Mouse (Mus musculus): ENCODE data around the gene Olfr1393. TPM values are rescaled to one million over a fixed set of nuclear protein-coding genes. Genes with fewer than 3 reads are reported as not detected.
"Not testable (repeated sequence)": the region's sequence is repeated elsewhere in the genome, so short reads cannot be mapped to it uniquely, and the experiment has no call there.

Olfr1393 gene
- total RNA-seq, 2 experiments from 2014 or later: 0.18 to 0.33 TPM

DNA sequence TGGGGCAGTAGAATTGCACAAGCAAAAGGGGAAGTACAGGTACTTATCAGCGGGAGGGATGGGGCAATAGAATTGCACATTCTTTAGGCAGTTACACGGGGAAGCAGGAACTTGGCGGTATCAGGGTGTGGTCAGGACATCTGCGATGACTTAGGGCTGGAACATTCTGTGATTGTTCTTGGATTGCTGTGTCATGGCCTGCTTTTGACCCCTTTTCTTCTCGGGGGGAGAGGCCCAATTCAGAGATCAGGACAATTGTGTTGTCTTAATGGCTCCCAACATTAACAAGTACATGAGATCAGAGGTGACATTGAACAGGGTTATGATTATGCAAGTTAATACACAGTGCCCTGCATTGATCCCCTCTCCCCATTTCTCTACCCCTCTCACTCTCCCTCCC lies 30.4 kb downstream of the Olfr1393 start:
- not testable (repeated sequence) for DNase-seq

- no peak for DNase-seq
Observed at GRCm38 (mm10) chr11:49322442-49322841, 44.3 kb downstream of the Olfr1393 start, which contains the start of gene Olfr1391. TSS of gene Olfr1391 (plus strand) at chr11:49322742.

DNA sequence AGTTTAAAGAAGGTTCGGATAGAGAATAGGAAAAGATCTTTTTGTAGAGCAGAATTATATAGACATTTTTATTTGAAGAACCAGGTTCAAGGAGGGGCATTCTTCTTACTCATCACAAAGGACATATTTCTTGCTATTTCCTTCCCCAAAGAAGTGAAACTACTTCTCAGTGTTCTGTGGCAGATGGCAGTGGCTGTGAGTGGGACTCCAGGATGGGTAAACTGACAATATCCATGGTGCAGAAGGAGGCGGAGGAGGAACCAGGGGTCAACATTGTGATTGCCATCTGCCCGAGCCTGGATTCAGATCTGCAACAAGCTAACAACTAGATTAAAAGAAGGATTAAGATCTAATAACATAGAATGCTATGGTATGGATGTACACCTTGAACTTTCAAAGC lies 48.6 kb downstream of the Olfr1393 start:
- no peak for DNase-seq

DNA sequence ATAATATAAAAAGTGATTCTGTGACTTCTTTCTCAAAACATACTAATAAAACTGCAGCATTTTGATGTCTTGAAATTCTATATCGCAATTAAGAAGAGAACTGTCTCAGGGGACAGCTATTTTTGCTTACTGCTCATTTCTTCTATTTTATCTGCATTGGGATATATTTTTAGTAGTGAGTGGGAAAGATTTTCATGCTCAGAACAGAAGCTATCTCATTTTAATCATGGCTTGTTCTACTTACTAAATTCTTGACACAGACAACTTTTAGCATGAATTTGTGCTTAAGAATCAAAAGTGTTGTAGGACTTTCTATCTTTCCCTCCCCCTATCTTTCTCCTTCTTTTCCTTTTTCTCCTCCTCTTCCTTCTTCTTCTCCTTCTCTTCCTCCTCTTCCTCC lies 51.6 kb downstream of the Olfr1393 start:
- DNase-seq: no peak

Other genes starting within 250 kb of the Olfr1393 start
- gene 9930111J21Rik2, start 227.1 kb upstream of the Olfr1393 start, total RNA-seq (2021): 1 to 10 TPM in 1 of 2 experiments, under 1 TPM in 1; 0.87 to 1.9 TPM
- not detected for gene Tgtp2, start 214.1 kb upstream of the Olfr1393 start, total RNA-seq (2021)
- gene Ifi47, start 201.7 kb upstream of the Olfr1393 start, total RNA-seq (2021): 1 to 10 TPM in 1 of 2 experiments, under 1 TPM in 1; 0.77 to 1.9 TPM
- gene Olfr1396, start 163.4 kb upstream of the Olfr1393 start, total RNA-seq (2021): not detected
- gene Olfr1395, start 136.0 kb upstream of the Olfr1393 start, total RNA-seq (2021): not detected
- gene Olfr1394, start 123.9 kb upstream of the Olfr1393 start, total RNA-seq (2021): not detected
- gene Btnl9, start 91.1 kb upstream of the Olfr1393 start, total RNA-seq (2021): 1 to 10 TPM; 5.9 to 7.7 TPM
- gene Zfp62, start 75.0 kb upstream of the Olfr1393 start, total RNA-seq (2021): 10 to 100 TPM; 20.8 to 27.5 TPM
- gene Mgat1, start 34.1 kb upstream of the Olfr1393 start, total RNA-seq (2021): 10 to 100 TPM; 42.7 to 60.3 TPM
- not detected for gene Olfr1392, start 7.0 kb downstream of the Olfr1393 start, total RNA-seq (2021)
- gene Olfr10, start 26.4 kb downstream of the Olfr1393 start, total RNA-seq (2021): not detected
- not detected for gene Olfr1391, start 44.4 kb downstream of the Olfr1393 start, total RNA-seq (2021)
- gene Olfr1390, start 56.9 kb downstream of the Olfr1393 start, total RNA-seq (2021): not detected
- gene Olfr1389, start 144.8 kb downstream of the Olfr1393 start, total RNA-seq (2021): not detected
- gene Olfr1388, start 158.3 kb downstream of the Olfr1393 start, total RNA-seq (2021): under 1 TPM; 0.11 to 0.12 TPM
- not detected for gene Olfr1387, start 177.0 kb downstream of the Olfr1393 start, total RNA-seq (2021)
- gene Olfr1386, start 186.7 kb downstream of the Olfr1393 start, total RNA-seq (2021): not detected
- not detected for gene Olfr1385, start 210.8 kb downstream of the Olfr1393 start, total RNA-seq (2021)
- gene Olfr1384, start 228.4 kb downstream of the Olfr1393 start, total RNA-seq (2021): not detected
- not detected for gene Olfr1383, start 241.3 kb downstream of the Olfr1393 start, total RNA-seq (2021)
- gene Olfr1382, start 249.9 kb downstream of the Olfr1393 start, total RNA-seq (2021): not detected

All from gastrocnemius, postnatal 10 days (tissue).